Mouse (Mus musculus) intestine, embryonic 15.5 days (tissue): Measurements from ENCODE around the gene Spaar. TPM values are rescaled to one million over a fixed set of nuclear protein-coding genes. Genes with fewer than 3 reads are reported as not detected.
"Not testable (repeated sequence)": the region's sequence is repeated elsewhere in the genome, so short reads cannot be mapped to it uniquely, and the experiment has no call there.

Experiments
- ATAC-seq: fragments of 200-750 bp; cut with Nextera tagmentation; 2 replicates; pipeline ENCODE4 v1.8.0; 2017; ENCODE audit warnings: moderate TSS enrichment, moderate library complexity
- H3K27ac ChIP-seq: fragments of 300-500 bp; sonication (generic); 2 replicates; pipeline ENCODE4 v1.5.1; 2015; ENCODE audit warnings: mild to moderate bottlenecking, inconsistent platforms
- H3K27me3 ChIP-seq: fragments of 300-500 bp; sonication (generic); replicated peaks from 2 replicates; pipeline ENCODE4 v1.6.1; 2015; ENCODE audit warnings: inconsistent platforms
- H3K36me3 ChIP-seq: fragments of 300-500 bp; sonication (generic); 2 replicates; pipeline ENCODE4 v1.6.1; 2015; ENCODE audit warnings: inconsistent platforms
- H3K4me1 ChIP-seq: fragments of 300-500 bp; sonication (generic); replicated peaks from 2 replicates; pipeline ENCODE4 v1.6.1; 2015; ENCODE audit warnings: inconsistent platforms
- H3K4me2 ChIP-seq: fragments of 300-500 bp; sonication (generic); replicated peaks from 2 replicates; pipeline ENCODE4 v1.6.1; 2015; ENCODE audit warnings: mild to moderate bottlenecking, inconsistent platforms
- H3K4me3 ChIP-seq: fragments of 300-500 bp; sonication (generic); replicated peaks from 2 replicates; pipeline ENCODE4 v1.5.1; 2015; ENCODE audit warnings: inconsistent platforms
- H3K9ac ChIP-seq: fragments of 300-500 bp; sonication (generic); 2 replicates; pipeline ENCODE4 v1.6.1; 2015; ENCODE audit warnings: inconsistent platforms
- H3K9me3 ChIP-seq: fragments of 300-500 bp; sonication (generic); 2 replicates; pipeline ENCODE4 v1.6.1; 2016; ENCODE audit warnings: inconsistent platforms
- WGBS: fragments of 180-500 bp; shearing (Covaris S2); methylation state at CpG from one replicate; pipeline ENCODE4 v1.1.7; 2015; 5-methylcytosine and 5-hydroxymethylcytosine counted together
- polyA plus RNA-seq: library from polyadenylated mRNA; unstranded; fragments of >200 nt; fragmentation: Nextera tagmentation; extraction: Ambion mirVana; gene quantifications from 2 replicates; pipeline ENCODE4 v1.2.1, GENCODE M21; 2015

Gene Spaar
- polyA plus RNA-seq, 1 experiment from 2014 or later, result 0.16 TPM

DNA sequence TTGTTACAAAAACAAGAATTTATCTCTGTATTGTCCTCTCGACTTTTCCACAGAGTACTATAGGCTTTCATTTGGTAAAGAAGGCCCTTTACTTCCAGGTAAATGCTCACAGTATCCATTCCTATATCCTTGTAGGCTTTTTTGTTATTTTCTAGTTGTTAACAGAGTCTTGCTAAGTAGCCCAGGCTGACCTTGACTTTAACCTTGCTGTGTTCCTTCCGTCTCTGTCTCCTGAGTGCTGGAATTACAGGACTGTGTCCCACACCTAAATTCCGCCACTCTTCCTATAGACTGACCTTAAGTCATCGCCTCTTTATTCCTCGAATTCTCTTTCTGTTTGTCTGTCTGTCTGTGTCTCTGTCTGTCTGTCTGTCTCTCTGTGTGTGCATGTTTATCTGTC lies 38.5 kb downstream of the Spaar start:
- WGBS, result 84% methylated on average over 5 of the region's 5 CpGs
- no peak for ATAC-seq
- Histone ChIP-seq H3K9ac (no peak overlapping the region), H3K4me3 (no peak overlapping the region), H3K4me2 (no peak overlapping the region), H3K36me3 (no peaks in the 10 kb centered on the region), H3K4me1 (no peaks in the 10 kb centered on the region), H3K27ac (no peak overlapping the region), H3K9me3 (no peaks in the 10 kb centered on the region), H3K27me3 (no peaks in the 10 kb centered on the region; the same call in 1 of the 2 replicates)

DNA sequence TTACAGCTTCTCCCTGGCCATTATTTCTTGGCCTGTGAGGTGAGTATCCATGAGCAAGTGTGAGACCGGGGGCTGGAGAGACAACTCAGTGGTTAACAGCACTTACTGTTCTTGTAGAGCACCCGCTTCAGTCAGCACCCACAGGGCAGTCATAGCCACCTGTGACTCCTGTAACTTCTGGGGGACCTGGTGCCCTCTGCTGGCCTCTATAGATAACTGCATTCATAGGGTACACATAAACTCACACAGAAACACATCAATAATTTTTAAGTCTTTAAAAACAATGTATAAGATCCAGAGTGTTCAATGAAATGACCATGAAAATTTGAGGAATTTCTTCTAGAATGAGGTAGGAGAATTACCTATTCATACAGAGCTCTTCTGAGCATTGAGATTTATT lies 39.5 kb downstream of the Spaar start:
- Histone ChIP-seq H3K27ac (no peak overlapping the region), H3K4me2 (no peak overlapping the region), H3K4me3 (no peak overlapping the region), H3K9me3 (no peaks in the 10 kb centered on the region), H3K9ac (no peak overlapping the region), H3K4me1 (no peaks in the 10 kb centered on the region), H3K27me3 (no peaks in the 10 kb centered on the region; the same call in 1 of the 2 replicates), H3K36me3 (no peaks in the 10 kb centered on the region)
- 90% methylated on average over 2 of the region's 2 CpGs for WGBS
- no peak for ATAC-seq

DNA sequence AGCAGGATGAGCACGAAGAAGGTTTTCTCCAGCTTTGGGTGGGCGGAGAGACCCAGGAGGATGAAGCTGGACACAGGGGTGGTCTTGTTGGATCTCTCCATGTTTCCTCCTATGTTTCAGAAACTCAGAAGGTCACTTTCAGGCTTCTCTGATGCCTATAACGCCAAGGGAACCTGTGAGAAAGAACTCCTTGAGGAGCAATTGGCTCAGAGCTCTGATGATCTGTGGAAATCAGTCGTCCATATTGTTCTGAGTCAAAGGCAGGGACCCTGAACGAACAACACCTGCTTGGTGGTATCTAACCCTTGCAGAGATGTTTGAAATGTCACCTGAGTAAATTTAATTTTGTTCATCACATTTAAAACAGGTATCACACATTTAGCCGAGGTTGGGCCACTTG lies 41.1 kb downstream of the Spaar start, which contains the start of gene Olfr159:
Gene Olfr159, minus strand, starts transcription at position 101 of the 400 bp plus-strand sequence.
- H3K36me3 ChIP-seq, result no peaks in the 10 kb centered on the region
- no peak within 1 kb of the TSS for H3K9ac ChIP-seq

DNA sequence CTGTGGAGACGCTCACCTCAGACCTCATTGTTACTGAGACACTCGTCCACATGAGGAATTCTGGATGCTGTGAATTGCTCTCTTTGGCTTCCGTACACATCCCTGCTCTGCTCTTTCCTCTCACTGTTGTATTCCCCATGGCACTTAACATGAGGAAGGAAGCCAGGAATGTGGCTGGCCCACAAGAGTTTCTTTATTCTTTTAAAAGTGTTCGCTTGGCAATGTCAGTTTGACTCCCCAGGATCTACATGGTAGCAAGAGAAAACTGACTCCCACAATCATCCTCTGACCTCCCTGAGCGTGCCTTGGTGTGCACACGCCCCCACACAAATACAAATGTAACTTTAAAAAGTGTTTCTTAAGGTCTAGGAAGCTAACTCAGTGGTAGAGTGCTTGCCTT lies 41.8 kb downstream of the Spaar start:
- Histone ChIP-seq H3K4me3 (no peak overlapping the region), H3K36me3 (no peaks in the 10 kb centered on the region), H3K27me3 (no peaks in the 10 kb centered on the region; the same call in 1 of the 2 replicates), H3K4me2 (no peak overlapping the region), H3K9ac (no peak overlapping the region), H3K9me3 (no peaks in the 10 kb centered on the region), H3K27ac (no peak overlapping the region), H3K4me1 (no peaks in the 10 kb centered on the region)
- WGBS, result 52% methylated on average over 6 of the region's 6 CpGs
- no peak for ATAC-seq

More for the DNA sequence above, 41.1 kb downstream of the Spaar start, which contains the start of gene Olfr159:
- H3K27me3 ChIP-seq, result no peaks in the 10 kb centered on the region; the same call in 1 of the 2 replicates
- no peak within 1 kb of the TSS for H3K27ac ChIP-seq
- 81% methylated on average over 6 of the region's 6 CpGs for WGBS
- H3K9me3 ChIP-seq, result no peaks in the 10 kb centered on the region
- H3K4me3 ChIP-seq, result no peak within 1 kb of the TSS
- H3K4me2 ChIP-seq, result no peak within 1 kb of the TSS
- no peak for ATAC-seq
- H3K4me1 ChIP-seq, result no peaks in the 10 kb centered on the region

DNA sequence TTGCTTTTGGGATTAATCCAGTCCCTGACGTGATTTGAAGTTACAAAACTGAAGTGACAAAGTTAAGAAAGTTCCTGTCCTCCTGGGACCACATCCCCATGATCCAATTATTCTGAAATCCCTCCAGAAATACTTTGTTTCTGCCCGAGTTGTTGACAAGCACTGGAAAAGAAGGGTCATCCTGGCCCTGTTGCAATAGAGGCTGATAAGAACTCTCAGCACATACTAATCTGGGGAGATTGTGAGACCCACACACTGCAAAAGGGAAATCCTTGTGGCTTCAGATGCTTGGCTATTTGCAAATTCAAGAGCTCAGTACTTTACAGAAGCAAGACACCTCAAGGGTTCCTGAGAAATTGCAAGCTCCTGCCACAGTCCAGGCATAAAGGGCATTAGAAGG lies 42.5 kb downstream of the Spaar start:
- no peaks in the 10 kb centered on the region for H3K36me3 ChIP-seq
- 38% methylated on average over 2 of the region's 2 CpGs for WGBS
- no peak for ATAC-seq
- H3K9ac ChIP-seq, result no peak overlapping the region
- no peak overlapping the region for H3K4me3 ChIP-seq
- H3K4me1 ChIP-seq, result no peaks in the 10 kb centered on the region
- H3K27ac ChIP-seq, result no peak overlapping the region
- H3K9me3 ChIP-seq, result no peaks in the 10 kb centered on the region
- H3K4me2 ChIP-seq, result no peak overlapping the region
- H3K27me3 ChIP-seq, result no peaks in the 10 kb centered on the region; the same call in 1 of the 2 replicates

DNA sequence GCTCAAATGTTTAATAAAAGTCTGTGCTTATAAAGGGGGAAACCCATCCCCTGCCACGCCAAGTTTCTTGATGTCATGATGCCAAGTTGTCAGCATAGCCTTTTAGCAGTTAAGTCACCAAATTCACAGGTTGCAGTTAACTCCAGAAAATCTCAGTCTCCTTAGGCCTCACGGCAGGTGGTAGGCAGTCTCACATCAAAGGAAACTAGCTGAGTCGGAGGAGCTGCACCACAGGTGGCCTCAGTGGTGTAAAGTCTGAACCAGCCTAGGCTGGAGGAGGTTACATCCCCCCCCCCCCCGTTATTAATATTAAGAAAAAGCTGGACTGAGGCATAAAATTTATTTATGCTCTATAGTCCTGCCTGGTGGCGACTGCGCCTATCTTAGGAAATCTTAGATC lies 65.5 kb downstream of the Spaar start:
- Histone ChIP-seq H3K27ac (no peak overlapping the region), H3K36me3 (no peaks in the 10 kb centered on the region), H3K9ac (no peak overlapping the region), H3K4me2 (no peak overlapping the region), H3K4me3 (no peak overlapping the region), H3K4me1 (no peaks in the 10 kb centered on the region), H3K9me3 (no peaks in the 10 kb centered on the region), H3K27me3 (no peaks in the 10 kb centered on the region)
- WGBS, result 74% methylated on average over 6 of the region's 6 CpGs
- ATAC-seq, result no peak

DNA sequence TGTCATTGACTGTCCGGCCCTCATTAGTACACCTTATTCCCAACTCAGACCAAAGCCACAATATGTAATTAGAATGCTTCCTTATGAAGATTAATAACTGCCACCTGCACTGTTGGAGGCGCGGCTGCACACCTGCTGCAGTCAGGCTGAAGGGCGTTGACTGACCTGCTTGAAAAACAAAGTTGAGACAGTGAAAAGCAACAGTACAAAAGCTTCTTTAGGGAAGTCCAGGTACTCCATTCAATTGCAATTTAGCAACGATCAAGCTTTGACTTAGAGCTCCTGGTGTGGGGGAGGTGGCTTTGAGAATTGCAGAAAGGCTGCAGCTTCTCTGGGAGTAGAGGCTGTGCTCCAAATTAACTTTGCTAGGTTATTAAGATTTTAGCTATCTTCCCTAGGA lies 66.0 kb downstream of the Spaar start:
- not testable (repeated sequence) for H3K4me1 ChIP-seq, H3K9me3 ChIP-seq, H3K9ac ChIP-seq, H3K4me3 ChIP-seq, H3K36me3 ChIP-seq, ATAC-seq, H3K27ac ChIP-seq, H3K4me2 ChIP-seq, H3K27me3 ChIP-seq
- 87% methylated on average over 5 of the region's 5 CpGs for WGBS

DNA sequence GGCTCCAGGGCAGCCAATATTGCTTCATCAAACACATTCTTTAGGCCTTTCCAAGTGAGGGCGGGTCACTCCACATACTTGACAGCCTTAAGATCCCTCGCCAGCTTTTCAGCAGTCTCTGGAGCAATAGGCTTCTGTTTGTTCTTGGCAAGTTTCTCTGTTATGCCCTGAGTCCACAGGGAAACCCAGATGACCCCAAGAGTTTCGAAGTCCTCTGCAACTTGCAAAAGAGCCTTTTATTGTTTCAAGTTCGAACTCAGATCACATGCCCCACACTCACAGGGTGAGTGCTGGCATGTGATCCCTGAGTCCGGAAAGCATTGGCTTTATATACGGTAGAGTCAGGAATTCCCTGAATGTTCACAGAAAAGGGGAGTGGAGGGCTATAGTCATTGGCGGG lies 69.1 kb downstream of the Spaar start:
- Histone ChIP-seq H3K9me3 (no peaks in the 10 kb centered on the region), H3K4me2 (no peak overlapping the region), H3K27ac (no peak overlapping the region), H3K4me3 (no peak overlapping the region), H3K27me3 (no peaks in the 10 kb centered on the region), H3K9ac (no peak overlapping the region), H3K36me3 (no peaks in the 10 kb centered on the region), H3K4me1 (no peaks in the 10 kb centered on the region)
- ATAC-seq, result no peak
- 47% methylated on average over 7 of the region's 7 CpGs for WGBS

Other genes starting within 250 kb of the Spaar start
- gene Sit1, start 246.3 kb upstream of the Spaar start, polyA plus RNA-seq, result not detected in 2 replicates
- gene Ccdc107, start 237.1 kb upstream of the Spaar start, polyA plus RNA-seq, result 98.8 and 102 TPM in 2 replicates
- gene Arhgef39, start 230.3 kb upstream of the Spaar start, polyA plus RNA-seq, result 45.2 and 48.6 TPM in 2 replicates
- 18.0 and 30.0 TPM in 2 replicates for gene Car9, start 223.1 kb upstream of the Spaar start, polyA plus RNA-seq
- 510 and 514 TPM in 2 replicates for gene Tpm2, start 206.3 kb upstream of the Spaar start, polyA plus RNA-seq
- gene Creb3, start 167.7 kb upstream of the Spaar start, polyA plus RNA-seq, result 62.7 and 69.5 TPM in 2 replicates
- gene Tln1, start 167.3 kb upstream of the Spaar start, polyA plus RNA-seq, result 61.4 and 61.9 TPM in 2 replicates
- 20.9 and 23.3 TPM in 2 replicates for gene Rgp1, start 151.3 kb upstream of the Spaar start, polyA plus RNA-seq
- gene Gba2, start 151.2 kb upstream of the Spaar start, polyA plus RNA-seq, result 13.7 and 15.4 TPM in 2 replicates
- 0.75 TPM in 1 of 2 replicates, not detected in the other for gene Msmp, start 145.5 kb upstream of the Spaar start, polyA plus RNA-seq
- gene Npr2, start 98.1 kb upstream of the Spaar start, polyA plus RNA-seq, result 6.9 and 8.0 TPM in 2 replicates
- gene Spag8, start 76.4 kb upstream of the Spaar start, polyA plus RNA-seq, result 0.46 and 1.0 TPM in 2 replicates
- gene Hint2, start 73.6 kb upstream of the Spaar start, polyA plus RNA-seq, result 152 and 157 TPM in 2 replicates
- 3.3 and 3.5 TPM in 2 replicates for gene Tmem8b, start 61.1 kb upstream of the Spaar start, polyA plus RNA-seq
- gene Fam221b, start 60.9 kb upstream of the Spaar start, polyA plus RNA-seq, result 2.9 and 3.6 TPM in 2 replicates
- gene Olfr70, start 29.2 kb upstream of the Spaar start, polyA plus RNA-seq, result not detected in 2 replicates
- not detected in 2 replicates for gene Olfr71, start 19.8 kb upstream of the Spaar start, polyA plus RNA-seq
- gene Hrct1, start 2.8 kb upstream of the Spaar start, polyA plus RNA-seq, result 0.98 and 1.4 TPM in 2 replicates
- not detected in 2 replicates for gene Olfr159, start 41.0 kb downstream of the Spaar start, polyA plus RNA-seq
- not detected in 2 replicates for gene Olfr156, start 93.9 kb downstream of the Spaar start, polyA plus RNA-seq
- not detected in 2 replicates for gene Olfr157, start 110.2 kb downstream of the Spaar start, polyA plus RNA-seq
- gene Olfr155, start 121.5 kb downstream of the Spaar start, polyA plus RNA-seq, result not detected in 2 replicates
- 16.4 and 17.0 TPM in 2 replicates for gene Reck, start 145.5 kb downstream of the Spaar start, polyA plus RNA-seq
- 85.4 and 88.7 TPM in 2 replicates for gene Glipr2, start 227.4 kb downstream of the Spaar start, polyA plus RNA-seq